ENCODE assay signal across 20 mouse cellular contexts in the genomic region with DNA sequence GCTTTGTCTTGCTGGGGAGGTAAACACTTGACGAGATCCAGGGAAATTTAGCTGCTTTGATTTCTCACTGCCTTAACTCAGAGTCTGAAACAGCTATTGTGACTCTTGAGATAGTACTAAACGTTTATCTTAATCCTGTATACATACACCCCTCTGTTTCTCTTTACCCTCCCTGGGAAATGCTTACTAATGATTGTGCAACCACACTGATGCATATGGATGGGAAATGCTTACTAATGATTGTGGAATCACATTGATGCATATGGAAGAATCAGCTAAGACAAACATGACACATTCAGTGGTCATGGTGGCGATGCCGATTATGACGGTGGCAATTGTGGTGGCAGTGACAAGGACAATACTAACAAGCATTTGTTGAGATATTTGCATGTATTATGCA. TPM values are rescaled to one million over a fixed set of nuclear protein-coding genes. Genes with fewer than 3 reads are reported as not detected.
DNase-seq lines count a peak whose midpoint lies in the region; ATAC-seq and TF ChIP-seq lines count a peak whose summit lies in the region.
"Had no signal": no experiment of that assay in that cellular context is flagged by ENCODE, and none has a peak within 500 bp of the region (broad histone marks: within the 10 kb centered on the region; RNA-seq: fewer than 3 reads in every experiment).

No protein-coding gene starts in this region.

- H3K36me3 ChIP-seq in liver, adult 2 months (ENCODE audit: control insufficient read depth, insufficient read depth, low read length): no peaks in the 10 kb centered on the region
- H3K36me3 ChIP-seq in liver, embryonic 16.5 days (ENCODE audit: control insufficient read depth, insufficient read depth): no peaks in the 10 kb centered on the region
- H3K36me3 ChIP-seq: embryonic facial prominence, embryonic 12.5 days; heart, embryonic 10.5 days; hindbrain, embryonic 15.5 days; midbrain, embryonic 12.5 days had no signal

- no peak overlapping the region for H3K9ac ChIP-seq in liver, adult 2 months (ENCODE audit: low read depth, low read length)
- H3K9ac ChIP-seq in liver, embryonic 16.5 days (ENCODE audit: low read depth, low read length): no peak overlapping the region
- H3K9ac ChIP-seq: embryonic facial prominence, embryonic 12.5 days; forebrain, embryonic 13.5 days; hindbrain, embryonic 15.5 days; liver, embryonic 14.5 days; midbrain, embryonic 12.5 days had no signal

- peaks cover 3% of the 10 kb centered on the region for H3K4me1 ChIP-seq in liver, adult 2 months (ENCODE audit: control insufficient read depth, insufficient read depth, low read length)
- peaks cover 4% of the 10 kb centered on the region for H3K4me1 ChIP-seq in liver, embryonic 16.5 days (ENCODE audit: control insufficient read depth, low read depth, low read length)
- H3K4me1 ChIP-seq: forebrain, embryonic 13.5 days; hindbrain, embryonic 15.5 days had no signal

- no peaks in the 10 kb centered on the region for H3K27me3 ChIP-seq in liver, adult 2 months (ENCODE audit: control insufficient read depth, insufficient read depth, low read length)
- no peaks in the 10 kb centered on the region for H3K27me3 ChIP-seq in liver, embryonic 16.5 days (ENCODE audit: control insufficient read depth, insufficient read depth, low read depth, low read length)
- H3K27me3 ChIP-seq: embryonic facial prominence, embryonic 12.5 days; forebrain, embryonic 13.5 days; hindbrain, embryonic 15.5 days; midbrain, embryonic 12.5 days had no signal

- no peak overlapping the region for H3K4me2 ChIP-seq in liver, embryonic 16.5 days (ENCODE audit: low read depth, low read length)
- H3K4me2 ChIP-seq: embryonic facial prominence, embryonic 12.5 days; forebrain, embryonic 13.5 days; hindbrain, embryonic 15.5 days; midbrain, embryonic 12.5 days had no signal

- TF ChIP-seq CTCF in liver, adult 2 months (IDR thresholded peaks at IDR 0.05; ENCODE audit: low read depth, low read length): no peak

- no peak for DNase-seq in liver, adult 2 months (ENCODE audit: extremely low read depth, low read depth, low spot score)
- no peak for DNase-seq in liver
- DNase-seq in cerebellum, adult 11-12 months: no peak
- no peak for DNase-seq in ovary, postnatal 36 days (ENCODE audit: low spot score)
- DNase-seq in left cerebral cortex, postnatal 14 days (ENCODE audit: low spot score in 2 of 2): no peak
- DNase-seq: adrenal gland, postnatal 25 days; heart, postnatal 4 days; left cerebral cortex, postnatal 4 days; retina, postnatal 1 day; thymus, postnatal 14 days had no signal

- peak overlapping the region; percentile 61; the same call in 1 of the 2 replicates for H3K27ac ChIP-seq in liver, adult 2 months (replicated peaks; ENCODE audit: insufficient read depth, low read depth, low read length)
- peak overlapping the region; percentile 27 for H3K27ac ChIP-seq in liver, embryonic 16.5 days (ENCODE audit: low read length)
- H3K27ac ChIP-seq: embryonic facial prominence, embryonic 12.5 days; forebrain, embryonic 13.5 days; heart, embryonic 10.5 days; hindbrain, embryonic 15.5 days; left cerebral cortex, adult 2 months; liver, embryonic 14.5 days had no signal

- H3K79me2 ChIP-seq in liver, adult 2 months (ENCODE audit: control insufficient read depth, insufficient read depth, low read length): no peaks in the 10 kb centered on the region

- WGBS in liver, adult 2 months: 71% methylated on average over 5 of the region's 5 CpGs
- 59% methylated on average over 5 of the region's 5 CpGs for WGBS in liver, embryonic 16.5 days (ENCODE audit: insufficient replicate concordance)

- peak; percentile 49 for ATAC-seq in common myeloid progenitor, adult 5-6 weeks (replicated peaks; ENCODE audit: low read depth, poor library complexity, severe bottlenecking)
- no peak for ATAC-seq in liver, embryonic 16.5 days (ENCODE audit: low read depth)
- ATAC-seq: forebrain, embryonic 13.5 days had no signal

- no peak overlapping the region for H3K4me3 ChIP-seq in liver, adult 2 months (ENCODE audit: insufficient read depth, low read depth, low read length)
- H3K4me3 ChIP-seq in liver, embryonic 16.5 days (ENCODE audit: low read depth, low read length): no peak overlapping the region
- H3K4me3 ChIP-seq: embryonic facial prominence, embryonic 12.5 days; erythroblast, embryonic 14.5 days; forebrain, embryonic 13.5 days; heart, embryonic 10.5 days; hindbrain, embryonic 15.5 days; left cerebral cortex, adult 2 months; midbrain, embryonic 12.5 days had no signal

- TF ChIP-seq POLR2A in liver, adult 2 months (IDR thresholded peaks at IDR 0.05; ENCODE audit: extremely low read depth, insufficient read depth, low read length): no peak

- intact Hi-C loops in left cerebral cortex, postnatal 14 days (cut with DNase I): no loop called here

- no peaks in the 10 kb centered on the region for H3K9me3 ChIP-seq in liver, embryonic 16.5 days (replicated peaks; ENCODE audit: control insufficient read depth, low read length)
- H3K9me3 ChIP-seq: embryonic facial prominence, embryonic 12.5 days; forebrain, embryonic 13.5 days; heart, embryonic 10.5 days; hindbrain, embryonic 15.5 days; midbrain, embryonic 12.5 days had no signal

RNA-seq across cellular contexts. Expression of gene Sesn3, which starts 58.9 kb away (rescaled TPM):
- 14.8 and 14.9 TPM in 2 replicates for total RNA-seq in liver, adult 2 months (2014; rRNA removed)
- polyA plus RNA-seq in liver, adult 2 months (2012; rRNA removed): 4.2 and 5.6 TPM in 2 replicates
- total RNA-seq in common myeloid progenitor, adult 5-6 weeks (2017): 11.8 and 12.5 TPM in 2 replicates
- 1.5 and 1.8 TPM in 2 replicates for polyA plus RNA-seq in liver, embryonic 16.5 days (2015; fragmentation: Nextera tagmentation; extraction: Ambion mirVana)
- total RNA-seq in left cerebral cortex, postnatal 14 days (2021): 10 to 100 TPM; 88.7 to 97.8 TPM
